Mouse (Mus musculus): ENCODE measurements around the gene Gm10642.
A peak's percentile ranks its signal among the peaks of the same experiment; 100 is the strongest.

The Gm10642 gene

GRCm38 (mm10) chr9:70656130-70657007 is at the start of gene Gm10642:
Gene Gm10642 (plus strand): TSS chr9:70656251.
- DNase-seq (ENCODE audit: low spot score), result peak; percentile 76

GRCm38 (mm10) chr9:70611026-70611673 is 44.9 kb upstream of the Gm10642 start:
- no peak for DNase-seq (ENCODE audit: low spot score)

GRCm38 (mm10) chr9:70629711-70630110 is 26.3 kb upstream of the Gm10642 start:
- no peak for DNase-seq (ENCODE audit: low spot score)

GRCm38 (mm10) chr9:70631665-70632064 is 24.4 kb upstream of the Gm10642 start:
- DNase-seq (ENCODE audit: low spot score), result no peak

GRCm38 (mm10) chr9:70636748-70637147 is 19.3 kb upstream of the Gm10642 start:
- DNase-seq (ENCODE audit: low spot score), result no peak

- no peak for DNase-seq (ENCODE audit: low spot score)
These were observed 5.8 kb upstream of the Gm10642 start for GRCm38 (mm10) chr9:70650260-70650659.

GRCm38 (mm10) chr9:70650994-70651393 is 5.1 kb upstream of the Gm10642 start:
- no peak for DNase-seq (ENCODE audit: low spot score)

GRCm38 (mm10) chr9:70652221-70652620 is 3.8 kb upstream of the Gm10642 start:
- DNase-seq (ENCODE audit: low spot score), result no peak

- DNase-seq (ENCODE audit: low spot score), result no peak
These were observed 2.2 kb upstream of the Gm10642 start for GRCm38 (mm10) chr9:70653875-70654274.

GRCm38 (mm10) chr9:70654496-70654895 is 1.6 kb upstream of the Gm10642 start:
- no peak for DNase-seq (ENCODE audit: low spot score)

GRCm38 (mm10) chr9:70655764-70656129 is 304 bp upstream of the Gm10642 start:
- DNase-seq (ENCODE audit: low spot score), result no peak

GRCm38 (mm10) chr9:70657013-70657967 is 1.2 kb downstream of the Gm10642 start, which contains the start of gene Mindy2:
Gene Mindy2 (minus strand): TSS chr9:70657174.
- peak; percentile 98 for DNase-seq (ENCODE audit: low spot score)

GRCm38 (mm10) chr9:70658266-70658665 is 2.2 kb downstream of the Gm10642 start:
- DNase-seq (ENCODE audit: low spot score), result no peak

GRCm38 (mm10) chr9:70664847-70665246 is 8.8 kb downstream of the Gm10642 start:
- no peak for DNase-seq (ENCODE audit: low spot score)

- DNase-seq (ENCODE audit: low spot score), result no peak
These were observed 9.5 kb downstream of the Gm10642 start for GRCm38 (mm10) chr9:70665372-70666145.

- no peak for DNase-seq (ENCODE audit: low spot score)
These were observed 10.8 kb downstream of the Gm10642 start for GRCm38 (mm10) chr9:70666811-70667210.

GRCm38 (mm10) chr9:70668048-70668447 is 12.0 kb downstream of the Gm10642 start:
- DNase-seq (ENCODE audit: low spot score), result peak; percentile 11

GRCm38 (mm10) chr9:70669197-70669596 is 13.1 kb downstream of the Gm10642 start:
- no peak for DNase-seq (ENCODE audit: low spot score)

GRCm38 (mm10) chr9:70670381-70670780 is 14.3 kb downstream of the Gm10642 start:
- DNase-seq (ENCODE audit: low spot score), result no peak

GRCm38 (mm10) chr9:70671278-70671677 is 15.2 kb downstream of the Gm10642 start:
- peak; percentile 64 for DNase-seq (ENCODE audit: low spot score)
